Mouse (Mus musculus) liver, adult 2 months (tissue): ENCODE data around the gene Psat1.

Source experiments
- CTCF ChIP-seq: fragments of 200-500 bp; IDR thresholded peaks from 2 replicates; pipeline ENCODE4 v1.5.1; 2011; ENCODE audit warnings: low read depth, low read length, control low read depth
- POLR2A ChIP-seq: fragments of 200-500 bp; IDR thresholded peaks from 2 replicates; pipeline ENCODE4 v1.6.1; 2011; ENCODE audit warnings: low read length, control low read depth; ENCODE audit not compliant: insufficient read depth; ENCODE audit errors: extremely low read depth

GRCm38 (mm10) chr19:15981861-15982260, 34.7 kb upstream of the Psat1 start:
- TF ChIP-seq CTCF (peak; percentile 39), POLR2A (no peak)
